In the genomic region with DNA sequence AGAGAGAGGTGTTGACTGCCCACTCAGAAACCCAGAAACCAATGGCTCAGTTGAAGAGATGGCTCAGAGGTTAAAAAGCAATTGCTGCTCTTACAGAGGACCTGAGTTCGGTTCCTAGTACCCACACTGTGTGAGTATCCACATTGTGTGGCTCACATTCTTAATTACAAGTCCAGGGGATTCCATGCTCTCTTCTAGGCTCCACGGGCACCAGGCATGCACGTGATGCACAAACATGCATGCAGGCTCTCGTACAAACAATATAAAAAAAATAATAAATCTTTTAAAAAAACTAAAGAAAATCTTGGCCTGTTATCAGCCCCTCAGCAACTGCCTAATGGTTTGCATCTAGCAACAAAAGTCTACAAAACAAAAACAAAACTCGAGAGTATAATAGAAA, we compare ENCODE assay signal across 1 mouse cellular context.
TF ChIP-seq lines count a peak whose summit lies in the region.

No protein-coding gene starts in this region.

TF ChIP-seq in CH12.LX, 34 proteins besides CTCF, POLR2A, EP300 and RAD21 (continued from another document):
- TF ChIP-seq USF1 (IDR thresholded peaks at IDR 0.05; ENCODE audit: low read depth, low read length): no peak
